Mouse (Mus musculus) gastrocnemius, adult 18-20 months (tissue): ENCODE results near the gene Tmem135. TPM values are rescaled to one million over a fixed set of nuclear protein-coding genes. Genes with fewer than 3 reads are reported as not detected.
A peak's percentile ranks its signal among the peaks of the same experiment; 100 is the strongest.

Source experiments
- DNase-seq: peaks from one replicate; pipeline ENCODE4 v3.0.0; 2021; ENCODE audit warnings: low spot score
- long read RNA-seq, 2 experiments: library from polyadenylated mRNA; stranded (forward); transcript quantifications; one replicate each; pipeline ENCODE4 v2.0.0; 2021
- total RNA-seq, 2 experiments: library from RNA; stranded (reverse); gene quantifications; 2 replicates each; pipeline ENCODE4 v1.2.3; 2021

Gene Tmem135
- total RNA-seq = 10 to 100 TPM; 16.4 to 17.1 TPM
- long read RNA-seq, experiment 1, transcript Tmem135-201 (15 exons, 3,700 nt) = major isoform, 15 of 33 reads
- long read RNA-seq, experiment 1, partial matches to known transcripts = 0 of 33 reads
- long read RNA-seq, experiment 1, other reads (novel, unspliced or antisense) = 18 of 33 reads
- long read RNA-seq, experiment 2, transcript Tmem135-201 (15 exons, 3,700 nt) = major isoform, 7 of 17 reads
- long read RNA-seq, experiment 2, partial matches to known transcripts = 0 of 17 reads
- long read RNA-seq, experiment 2, other reads (novel, unspliced or antisense) = 9 of 17 reads

DNA sequence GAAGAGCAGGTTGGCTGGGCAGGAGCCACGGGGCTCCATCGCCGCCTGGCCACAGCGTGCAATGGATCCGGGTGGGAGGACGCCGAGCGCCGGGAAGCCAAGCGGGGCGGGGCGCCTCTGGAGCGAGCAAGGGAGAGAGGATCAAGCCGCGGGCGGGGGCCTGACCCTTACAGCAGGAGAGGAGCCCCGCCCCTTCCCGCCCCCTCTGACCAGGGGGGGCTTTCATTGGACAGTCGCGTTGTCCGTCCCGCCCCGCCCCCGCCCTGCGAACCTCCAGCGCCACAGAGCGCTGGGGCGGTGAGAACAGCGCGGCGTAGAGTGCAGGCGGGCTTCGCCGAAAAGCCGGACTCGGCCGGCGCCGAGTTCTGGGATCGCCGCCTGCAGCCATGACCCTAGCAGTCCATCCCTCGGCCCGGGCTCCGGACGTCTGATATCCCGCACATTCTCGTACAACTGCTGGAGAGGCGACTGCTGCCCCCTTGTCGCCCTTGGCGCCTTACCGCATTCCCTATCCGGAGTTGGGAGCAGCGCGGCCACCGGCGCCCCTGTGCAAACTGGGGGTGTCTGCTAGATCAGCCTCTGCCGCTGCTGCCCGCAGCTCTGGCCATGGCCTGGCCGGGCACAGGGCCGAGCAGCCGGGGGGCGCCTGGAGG, at the start of gene Tmem135, which contains the start of gene Fzd4:
Gene Tmem135, minus strand, starts transcription at position 142 of the 653 bp plus-strand sequence.
Gene Fzd4, plus strand, starts transcription at position 275 of the 653 bp plus-strand sequence.
- peak; percentile 96 for DNase-seq

DNA sequence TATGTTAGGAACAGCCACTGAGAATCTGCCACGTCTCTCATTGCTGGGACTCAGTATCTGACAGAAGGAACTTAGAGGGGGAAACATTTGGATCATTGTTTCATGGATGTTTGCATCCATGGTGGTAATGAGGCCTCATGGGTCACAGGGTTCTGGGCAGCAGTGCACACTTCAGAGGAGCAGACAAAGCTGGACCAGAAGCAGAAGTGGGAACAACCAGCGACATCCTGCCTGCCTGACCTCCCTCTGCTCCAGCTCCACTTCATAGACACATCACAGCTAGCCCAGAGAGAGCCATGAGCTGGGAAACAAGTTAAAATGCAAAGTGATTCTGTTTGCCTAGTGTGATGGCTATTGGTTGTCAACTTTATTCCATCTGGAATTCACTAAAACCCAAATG, 46.3 kb upstream of the Tmem135 start:
- no peak for DNase-seq

- DNase-seq = no peak
Measured at GRCm38 (mm10) chr7:89445137-89445536, 41.1 kb upstream of the Tmem135 start.

DNA sequence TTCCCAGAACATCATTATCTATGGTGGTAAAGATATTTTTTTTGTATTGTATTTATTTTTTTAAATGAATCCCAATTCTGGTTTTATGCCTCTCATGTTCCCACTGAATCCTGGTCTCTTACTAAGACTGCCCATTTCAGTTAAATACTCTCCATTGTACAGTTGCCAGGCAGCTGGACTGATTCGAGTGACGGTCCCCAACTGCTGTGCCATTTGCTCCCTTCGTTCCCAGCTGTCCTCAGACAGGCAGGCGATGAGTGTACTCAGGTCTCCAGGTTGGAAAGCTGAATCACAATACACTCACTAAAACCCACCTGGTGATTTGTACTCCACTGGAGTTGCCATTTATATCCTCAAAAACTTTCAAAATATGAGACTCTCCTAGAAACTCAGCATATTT, 38.2 kb upstream of the Tmem135 start:
- no peak for DNase-seq

DNA sequence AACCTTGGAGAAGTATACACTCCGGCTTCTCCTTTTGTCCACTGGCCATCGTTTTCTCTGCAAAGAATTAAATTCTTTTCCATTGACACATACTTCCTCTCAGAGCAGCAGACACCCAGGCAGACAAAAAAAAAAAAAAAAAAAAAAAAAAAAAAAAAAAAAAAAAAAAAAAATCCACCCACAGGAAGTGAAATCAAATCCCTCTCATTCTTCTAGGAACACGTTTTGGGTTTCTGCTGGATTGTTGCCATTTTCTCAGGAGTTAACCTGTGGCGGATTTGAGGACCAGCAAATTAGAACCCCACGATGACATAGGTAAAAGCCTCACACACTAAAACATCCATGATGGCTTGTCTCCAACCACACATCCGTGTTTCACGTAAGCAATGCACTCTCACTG, 37.3 kb upstream of the Tmem135 start:
- DNase-seq = no peak

GRCm38 (mm10) chr7:89437589-89437988, 33.6 kb upstream of the Tmem135 start:
- peak; percentile 60 for DNase-seq

- DNase-seq = no peak
Measured at GRCm38 (mm10) chr7:89436404-89436803, 32.4 kb upstream of the Tmem135 start.

- DNase-seq = no peak
Measured at GRCm38 (mm10) chr7:89433893-89434616, 30.0 kb upstream of the Tmem135 start.

GRCm38 (mm10) chr7:89433193-89433892, 29.3 kb upstream of the Tmem135 start:
- DNase-seq = no peak

DNA sequence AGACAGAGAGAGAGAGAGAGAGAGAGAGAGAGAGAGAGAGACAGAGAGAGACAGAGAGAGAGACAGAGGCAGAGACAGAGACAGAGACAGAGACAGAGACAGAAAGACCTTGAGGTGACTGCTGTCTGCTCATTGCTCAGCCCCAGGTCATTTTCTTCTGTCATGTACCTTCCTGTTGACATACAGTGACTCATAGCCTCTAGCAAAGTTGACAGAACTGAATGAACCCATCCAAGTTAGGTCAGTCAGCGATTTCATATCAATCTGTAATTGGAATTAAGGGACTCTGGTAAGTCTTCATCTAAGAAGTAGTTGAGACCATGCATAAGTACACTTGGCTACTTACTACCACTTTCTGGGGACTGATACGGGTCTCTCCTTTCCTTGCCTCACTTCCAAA, 27.2 kb upstream of the Tmem135 start:
- DNase-seq = no peak

DNA sequence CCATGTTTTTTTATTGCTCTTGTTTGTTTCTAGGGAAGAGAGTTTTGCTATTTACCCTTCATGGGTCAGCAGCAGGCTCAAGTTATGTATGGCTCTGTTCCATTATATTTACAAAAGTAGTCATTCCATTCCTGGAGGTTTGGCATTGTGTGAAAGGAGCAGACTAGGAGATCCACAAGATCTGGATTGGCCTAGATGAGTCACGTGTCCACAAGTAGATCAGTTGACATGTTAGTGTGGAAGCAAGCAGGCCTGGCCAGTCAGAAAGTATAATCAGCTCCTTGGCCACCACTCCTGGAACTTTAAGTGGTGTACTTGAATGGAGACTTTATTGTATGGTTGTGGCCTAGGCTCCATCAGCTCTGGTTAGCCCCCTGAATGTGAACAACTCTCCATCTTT, 25.3 kb upstream of the Tmem135 start:
- no peak for DNase-seq

DNA sequence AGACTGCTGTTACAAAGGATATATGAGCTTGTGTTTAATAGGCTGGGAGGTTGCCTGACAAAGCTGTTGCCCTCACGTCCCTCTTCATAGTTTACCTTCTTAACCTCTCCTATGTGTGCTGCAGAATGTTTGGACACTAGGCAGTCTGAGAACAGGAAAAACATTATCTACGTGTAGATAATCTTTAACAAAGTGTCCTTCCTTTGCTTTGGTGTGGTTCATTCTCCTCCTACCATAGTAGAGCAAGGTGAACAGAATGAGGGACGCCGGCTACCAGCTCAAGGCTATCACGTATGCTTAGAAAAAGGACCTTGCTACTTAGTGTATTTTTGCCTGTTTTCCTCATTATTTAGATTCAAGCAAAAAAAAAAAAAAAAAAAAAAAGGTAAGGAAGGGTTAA, 24.8 kb upstream of the Tmem135 start:
- DNase-seq = no peak

DNA sequence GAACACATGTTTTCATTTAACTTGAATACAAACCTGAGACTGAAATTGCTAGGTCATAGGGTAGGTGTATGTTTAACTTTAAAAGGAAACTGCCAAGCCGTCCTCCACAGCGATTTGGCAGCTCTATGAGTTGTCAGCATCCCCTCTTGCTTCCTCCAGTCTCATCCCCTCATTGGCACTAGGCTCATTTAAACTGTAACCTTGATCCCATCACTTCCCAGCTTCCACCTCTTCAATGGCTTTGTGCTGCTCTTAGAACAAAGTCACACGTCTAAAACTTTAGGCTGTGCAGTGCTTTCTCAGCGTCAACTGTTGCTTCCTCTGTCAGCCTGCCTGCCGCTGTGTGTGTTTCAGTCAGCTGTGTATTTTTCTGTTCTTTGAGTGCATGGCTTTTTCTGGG, 23.1 kb upstream of the Tmem135 start:
- DNase-seq = no peak

DNA sequence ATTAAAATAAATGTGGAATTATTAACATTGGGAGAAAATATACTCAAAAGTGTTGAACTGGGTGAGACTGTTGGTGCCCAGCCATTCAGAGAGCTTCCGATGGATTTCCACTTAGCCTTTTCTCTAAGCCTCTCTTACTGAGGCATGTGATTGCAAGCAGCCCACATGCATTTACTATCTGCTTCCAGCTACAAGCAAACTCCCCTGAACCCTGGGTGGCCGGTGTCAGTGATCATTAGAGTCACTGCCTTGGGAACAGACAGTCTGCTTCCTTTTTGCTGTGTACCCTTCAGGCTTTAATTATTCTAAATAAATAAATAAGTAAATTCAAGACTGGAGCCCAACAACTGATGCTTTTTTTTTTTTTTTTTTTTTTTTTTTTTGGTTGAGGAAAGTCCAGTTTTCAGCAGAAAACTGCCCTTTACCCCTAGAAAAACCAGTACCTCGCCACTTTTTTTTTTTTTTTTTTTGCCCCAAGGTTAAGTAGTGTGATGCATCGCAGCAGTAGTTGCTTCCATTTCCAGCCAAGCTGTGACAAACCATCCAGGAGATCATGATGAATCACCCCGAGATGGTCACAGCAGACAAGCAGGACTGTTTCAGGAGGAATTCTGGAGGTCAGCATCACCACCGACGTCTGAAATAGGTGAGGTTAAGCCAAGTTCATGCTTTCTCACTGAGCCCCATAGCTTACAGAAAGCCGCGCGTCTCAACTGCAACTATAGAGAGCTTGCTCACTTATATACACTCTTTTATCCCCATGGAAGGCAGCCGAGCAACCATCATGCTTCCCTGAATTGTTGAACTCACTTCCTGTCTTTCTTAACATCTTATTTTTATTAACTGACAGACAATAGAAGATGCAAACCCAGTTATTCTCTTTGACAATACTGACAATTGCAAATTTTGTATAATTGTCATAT, 22.0 kb upstream of the Tmem135 start:
- no peak for DNase-seq

- no peak for DNase-seq
Measured at GRCm38 (mm10) chr7:89424659-89425058, 20.6 kb upstream of the Tmem135 start.

DNA sequence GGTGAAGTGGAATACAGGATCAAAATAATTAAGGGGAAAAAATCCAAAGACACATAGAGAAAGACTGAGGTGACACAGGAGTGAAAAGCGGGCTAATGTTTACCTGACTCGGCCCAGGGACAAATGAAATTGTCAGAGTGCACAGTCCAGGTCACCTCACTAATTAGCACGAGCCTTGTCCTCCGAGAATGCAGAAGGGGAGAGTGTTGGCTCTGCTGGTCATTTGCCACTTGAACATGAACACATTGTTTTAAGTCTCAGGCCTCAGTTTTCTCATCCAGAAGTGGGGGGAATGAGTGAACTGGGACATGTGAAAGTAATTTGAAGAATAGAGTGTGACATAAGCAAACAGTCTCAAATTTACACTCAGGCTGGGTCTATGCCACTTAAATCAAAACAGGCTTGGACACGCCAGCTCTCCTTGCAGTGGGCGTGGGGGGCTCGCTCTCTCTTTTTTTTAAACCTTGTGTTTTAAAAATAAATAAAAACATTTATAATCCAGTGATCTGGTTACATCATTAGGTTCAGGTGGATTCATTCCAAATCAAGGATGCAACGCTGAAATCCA, 19.8 kb upstream of the Tmem135 start:
- no peak for DNase-seq

DNA sequence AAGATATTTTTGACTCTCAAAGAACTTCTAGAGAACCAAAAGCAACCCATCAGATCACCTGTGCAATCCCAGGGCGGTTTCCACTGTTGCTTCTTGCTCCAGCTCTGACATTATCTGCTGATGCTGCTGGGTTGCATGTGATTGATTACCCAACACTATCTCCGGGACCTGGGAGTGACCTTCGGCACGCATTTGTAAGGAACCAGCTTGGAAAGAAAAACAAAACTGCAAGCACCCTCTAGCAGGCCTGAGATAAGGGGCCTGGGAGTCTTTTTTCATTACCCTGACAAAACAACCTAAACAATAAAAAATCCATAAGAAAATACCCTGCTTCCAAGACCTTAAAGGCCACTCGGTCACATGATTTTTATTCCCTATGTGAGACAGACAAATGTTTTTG, 19.2 kb upstream of the Tmem135 start:
- DNase-seq = no peak

DNA sequence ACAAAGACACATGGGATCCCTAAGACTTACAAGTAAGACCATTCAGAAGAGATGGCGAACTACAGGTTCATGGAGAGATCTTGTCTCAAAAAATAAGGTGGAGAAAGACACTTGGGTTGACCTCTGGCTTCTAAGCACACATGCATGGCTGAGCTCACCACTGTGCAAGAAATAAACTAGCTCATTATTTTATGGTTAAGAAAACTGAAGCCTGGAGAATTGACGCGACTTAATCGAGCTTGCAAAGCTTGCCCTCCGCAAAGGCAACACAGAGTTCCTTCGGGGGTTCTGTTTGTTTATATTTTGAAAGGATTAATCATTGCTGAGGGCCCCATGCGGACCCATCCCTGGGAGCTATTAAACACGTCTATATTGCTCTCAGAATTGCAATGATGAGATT, 18.6 kb upstream of the Tmem135 start:
- no peak for DNase-seq

DNA sequence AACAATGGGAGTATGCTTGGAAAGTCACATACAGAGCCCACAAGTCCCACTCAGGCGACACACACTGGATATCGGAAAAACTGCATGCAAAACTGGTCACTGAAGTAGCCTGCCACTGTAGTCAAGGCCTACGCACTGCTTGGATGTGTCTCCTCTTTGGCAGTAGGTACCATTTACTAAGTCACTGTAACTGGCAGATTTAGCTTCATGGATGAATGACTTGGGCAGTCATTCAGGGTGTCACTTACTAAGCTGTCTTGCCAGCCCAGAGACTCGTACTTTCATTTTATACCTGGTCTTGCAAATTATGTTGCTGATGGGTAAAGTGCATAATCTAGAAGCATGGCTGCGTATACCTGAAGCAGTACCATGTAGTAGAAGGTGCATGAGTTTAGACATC, 17.3 kb upstream of the Tmem135 start:
- no peak for DNase-seq

DNA sequence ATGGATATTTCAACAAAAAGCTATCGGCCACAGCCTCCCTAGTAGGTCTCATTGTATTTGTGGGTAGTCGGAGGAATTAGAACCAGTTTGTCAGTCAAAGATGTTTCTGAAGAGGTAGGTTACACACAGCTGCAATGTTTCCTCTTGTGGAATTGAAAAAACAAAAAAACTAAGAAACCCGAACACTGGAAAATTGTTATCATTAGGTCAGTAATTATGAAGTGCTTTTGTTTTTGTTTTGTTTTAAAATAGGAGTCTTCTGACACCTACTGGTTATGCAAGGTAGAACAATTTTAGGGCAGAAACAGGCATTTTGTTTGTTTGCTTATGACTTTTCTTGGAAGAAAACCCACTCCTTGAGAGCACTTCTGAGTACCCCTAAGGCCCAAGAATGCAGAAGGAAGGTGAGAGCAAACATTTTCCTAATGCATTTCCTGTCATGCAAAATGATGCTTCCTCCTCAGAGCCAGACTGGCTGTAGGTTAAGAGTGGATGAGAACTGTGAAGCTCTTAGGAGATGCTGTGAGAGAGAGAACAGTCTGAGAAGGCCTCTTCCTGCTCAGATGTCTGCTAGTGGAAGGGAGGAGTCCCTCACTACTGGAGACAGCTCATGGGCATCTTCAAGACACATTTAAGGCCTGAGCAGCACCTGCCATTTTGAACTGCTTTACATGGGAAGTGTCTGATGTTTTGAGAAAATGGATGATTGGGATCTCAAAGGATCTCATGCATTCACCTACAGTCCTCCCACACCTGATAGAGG, 15.1 kb upstream of the Tmem135 start:
- DNase-seq = no peak
